Mouse (Mus musculus): ENCODE measurements around the gene Nudt12. TPM values are rescaled to one million over a fixed set of nuclear protein-coding genes. Genes with fewer than 3 reads are reported as not detected.

The Nudt12 gene
- not detected for polyA plus RNA-seq (2017; shearing (Covaris generic))

GRCm38 (mm10) chr17:59013091-59013459, at the start of gene Nudt12:
Gene Nudt12, minus strand, starts transcription at chr17:59013372.

GRCm38 (mm10) chr17:58991275-58991674, 21.9 kb downstream of the Nudt12 start, which contains the start of gene Pdzph1:
Gene Pdzph1, minus strand, starts transcription at chr17:58991375.

Other genes with a start within 250 kb of the Nudt12 start
- not detected for gene Pdzph1, start 22.0 kb downstream of the Nudt12 start, polyA plus RNA-seq (2017; shearing (Covaris generic))